Mouse (Mus musculus): ENCODE data around the gene Clptm1.
A peak's percentile ranks its signal among the peaks of the same experiment; 100 is the strongest.
"Not testable (repeated sequence)": the region's sequence is repeated elsewhere in the genome, so short reads cannot be mapped to it uniquely, and the experiment has no call there.

Gene Clptm1

GRCm38 (mm10) chr7:19609641-19610332 lies 55.0 kb downstream of the Clptm1 start:
- DNase-seq (ENCODE audit: low spot score) = peak; percentile 21

GRCm38 (mm10) chr7:19607291-19607690 lies 57.5 kb downstream of the Clptm1 start:
- no peak for DNase-seq (ENCODE audit: low spot score)

- DNase-seq (ENCODE audit: low spot score) = not testable (repeated sequence)
Observed at GRCm38 (mm10) chr7:19604606-19605214, 60.1 kb downstream of the Clptm1 start.

GRCm38 (mm10) chr7:19603849-19604605 lies 60.8 kb downstream of the Clptm1 start, which contains the start of gene Clasrp:
Clasrp (minus strand) TSS chr7:19604486.
- DNase-seq (ENCODE audit: low spot score) = peak; percentile 98

GRCm38 (mm10) chr7:19603055-19603454 lies 61.8 kb downstream of the Clptm1 start:
- no peak for DNase-seq (ENCODE audit: low spot score)

- DNase-seq (ENCODE audit: low spot score) = no peak
Observed at GRCm38 (mm10) chr7:19600562-19600961, 64.3 kb downstream of the Clptm1 start.

- no peak for DNase-seq (ENCODE audit: low spot score)
Observed at GRCm38 (mm10) chr7:19593061-19593730, 71.6 kb downstream of the Clptm1 start.

GRCm38 (mm10) chr7:19589917-19590316 lies 74.9 kb downstream of the Clptm1 start:
- DNase-seq (ENCODE audit: low spot score) = peak; percentile 80

- DNase-seq (ENCODE audit: low spot score) = peak; percentile 42
Observed at GRCm38 (mm10) chr7:19589207-19589606, 75.6 kb downstream of the Clptm1 start.

GRCm38 (mm10) chr7:19586269-19586668 lies 78.6 kb downstream of the Clptm1 start:
- no peak for DNase-seq (ENCODE audit: low spot score)

Data from lung, postnatal 25 days (tissue).